Mouse (Mus musculus): ENCODE data around the gene Nr1h2.

Nr1h2 gene

GRCm38 (mm10) chr7:44553826-44554225 lies at the start of gene Nr1h2:
Gene Nr1h2 (minus strand): TSS chr7:44553951.
- DNase-seq (ENCODE audit: extremely low spot score, low spot score) = peak; percentile 97

GRCm38 (mm10) chr7:44603186-44603855 lies 49.6 kb upstream of the Nr1h2 start:
- peak; percentile 43 for DNase-seq (ENCODE audit: extremely low spot score, low spot score)

DNA sequence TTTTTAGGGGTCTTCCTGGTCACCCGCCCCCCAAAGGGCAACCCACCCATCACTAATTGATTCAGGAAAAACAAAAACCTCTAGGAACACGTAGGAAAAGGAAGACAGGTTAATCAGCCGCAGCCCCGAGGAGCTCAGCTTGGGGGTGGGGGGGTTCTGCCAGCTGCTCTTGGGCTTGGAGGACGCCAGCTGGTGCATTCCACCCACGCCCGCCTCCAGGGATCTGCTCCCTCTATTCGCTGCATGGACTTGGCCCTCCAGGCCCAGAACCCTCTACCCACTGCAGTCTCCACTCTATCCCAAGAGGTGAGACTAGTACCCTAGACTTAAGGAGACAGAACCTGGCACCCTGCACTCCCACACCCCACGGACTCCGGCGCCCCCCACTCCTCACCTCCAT lies 48.7 kb upstream of the Nr1h2 start:
- peak; percentile 17 for DNase-seq (ENCODE audit: extremely low spot score, low spot score)

GRCm38 (mm10) chr7:44601646-44602045 lies 47.9 kb upstream of the Nr1h2 start:
- DNase-seq (ENCODE audit: extremely low spot score, low spot score) = no peak

- no peak for DNase-seq (ENCODE audit: extremely low spot score, low spot score)
Observed at GRCm38 (mm10) chr7:44600691-44601262, 47.0 kb upstream of the Nr1h2 start.

DNA sequence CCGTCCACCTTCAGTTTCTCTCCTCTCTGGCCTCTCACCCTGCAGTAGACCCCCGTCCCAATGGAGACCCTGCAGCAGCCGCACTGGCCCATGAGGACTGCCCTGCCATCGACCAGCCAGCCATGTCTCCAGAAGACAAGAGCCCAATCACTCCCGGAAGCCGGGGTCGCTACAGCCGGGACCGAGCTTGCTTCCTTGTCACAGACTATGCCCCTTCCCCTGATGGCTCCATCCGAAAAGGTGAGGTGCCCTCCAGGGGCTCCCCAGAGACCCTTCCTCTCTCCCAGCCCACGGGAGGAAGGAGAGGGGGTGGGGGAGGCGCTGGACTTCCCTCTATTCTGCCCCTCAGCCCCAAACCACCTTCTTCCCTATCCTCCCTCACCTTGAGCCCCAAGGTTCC lies 44.6 kb upstream of the Nr1h2 start:
- no peak for DNase-seq (ENCODE audit: extremely low spot score, low spot score)

GRCm38 (mm10) chr7:44597666-44598065 lies 43.9 kb upstream of the Nr1h2 start:
- no peak for DNase-seq (ENCODE audit: extremely low spot score, low spot score)

- DNase-seq (ENCODE audit: extremely low spot score, low spot score) = no peak
Observed at GRCm38 (mm10) chr7:44596996-44597538, 43.3 kb upstream of the Nr1h2 start.

GRCm38 (mm10) chr7:44596051-44596450 lies 42.3 kb upstream of the Nr1h2 start:
- DNase-seq (ENCODE audit: extremely low spot score, low spot score) = no peak

DNA sequence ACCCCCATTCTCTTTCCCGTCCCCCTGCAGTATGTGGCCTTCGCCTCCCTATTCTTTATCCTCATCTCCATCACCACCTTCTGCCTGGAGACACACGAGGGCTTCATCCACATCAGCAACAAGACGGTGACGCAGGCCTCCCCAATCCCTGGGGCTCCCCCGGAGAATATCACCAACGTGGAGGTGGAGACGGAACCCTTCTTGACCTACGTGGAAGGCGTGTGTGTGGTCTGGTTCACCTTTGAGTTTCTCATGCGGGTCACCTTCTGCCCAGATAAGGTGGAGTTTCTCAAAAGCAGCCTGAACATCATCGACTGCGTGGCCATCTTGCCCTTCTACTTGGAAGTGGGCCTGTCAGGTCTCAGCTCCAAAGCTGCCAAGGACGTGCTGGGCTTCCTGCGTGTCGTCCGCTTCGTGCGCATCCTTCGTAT lies 41.4 kb upstream of the Nr1h2 start:
- no peak for DNase-seq (ENCODE audit: extremely low spot score, low spot score)

DNA sequence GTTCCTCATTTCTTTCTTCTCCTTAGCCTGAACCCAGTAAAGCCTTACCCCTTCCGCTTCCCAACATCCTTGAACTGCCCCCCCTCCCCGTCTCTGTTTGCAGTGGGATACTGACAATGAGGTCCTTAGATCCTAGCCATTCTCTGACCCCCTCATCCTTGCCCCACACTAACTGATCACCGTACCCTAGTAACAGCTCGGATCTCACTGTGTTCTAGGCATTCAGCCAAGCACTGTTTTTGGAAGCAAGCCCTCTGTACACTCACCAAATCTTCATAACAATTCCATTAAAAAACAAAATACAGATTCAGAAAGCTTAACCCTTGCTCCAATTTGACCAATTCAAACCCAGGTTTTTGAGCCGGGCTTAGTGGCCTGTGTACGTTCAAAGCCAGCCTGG lies 40.5 kb upstream of the Nr1h2 start:
- DNase-seq (ENCODE audit: extremely low spot score, low spot score) = no peak

DNA sequence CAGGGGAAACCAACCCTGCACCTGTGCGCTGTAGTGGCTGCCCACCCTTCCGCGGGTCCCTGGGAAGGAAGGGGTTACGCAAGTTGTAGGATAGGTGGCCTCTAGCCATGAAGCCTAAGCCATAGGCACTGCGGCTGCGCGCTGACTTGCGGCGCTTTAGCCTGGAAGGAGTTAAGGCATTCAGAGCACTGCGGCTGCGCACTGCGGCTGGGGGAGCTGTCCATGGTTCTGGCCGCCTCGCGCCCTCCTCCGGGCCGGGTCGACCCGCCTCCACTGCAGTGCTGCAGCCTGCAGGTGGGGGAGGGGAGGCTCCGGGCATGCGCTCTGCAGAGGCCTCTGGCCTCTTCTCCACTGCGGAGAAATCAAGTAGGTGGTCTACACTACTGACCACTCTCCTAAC lies 40.0 kb upstream of the Nr1h2 start:
- DNase-seq (ENCODE audit: extremely low spot score, low spot score) = peak; percentile 91

DNA sequence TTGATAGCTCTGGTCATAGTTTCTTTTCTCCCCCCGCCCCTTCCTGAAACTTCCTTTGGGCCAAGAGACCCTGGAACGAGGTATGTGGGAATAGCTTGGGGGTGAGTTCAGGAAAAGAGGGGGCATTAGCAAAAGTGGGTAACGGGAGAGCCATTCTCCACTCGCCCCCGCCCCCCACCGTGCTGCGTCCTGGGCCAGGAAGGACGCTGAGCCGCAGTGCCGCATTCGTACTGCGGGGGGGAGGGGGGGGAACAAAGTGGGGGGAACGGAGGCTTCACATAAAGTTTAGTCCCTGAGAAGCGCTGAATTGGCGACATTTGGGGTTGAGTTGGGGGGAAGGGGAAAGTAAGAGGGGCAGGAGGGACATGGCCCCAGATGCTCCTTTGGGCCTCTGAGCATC lies 39.3 kb upstream of the Nr1h2 start:
- no peak for DNase-seq (ENCODE audit: extremely low spot score, low spot score)

GRCm38 (mm10) chr7:44591348-44592116 lies 37.8 kb upstream of the Nr1h2 start:
- DNase-seq (ENCODE audit: extremely low spot score, low spot score) = peak; percentile 49

DNA sequence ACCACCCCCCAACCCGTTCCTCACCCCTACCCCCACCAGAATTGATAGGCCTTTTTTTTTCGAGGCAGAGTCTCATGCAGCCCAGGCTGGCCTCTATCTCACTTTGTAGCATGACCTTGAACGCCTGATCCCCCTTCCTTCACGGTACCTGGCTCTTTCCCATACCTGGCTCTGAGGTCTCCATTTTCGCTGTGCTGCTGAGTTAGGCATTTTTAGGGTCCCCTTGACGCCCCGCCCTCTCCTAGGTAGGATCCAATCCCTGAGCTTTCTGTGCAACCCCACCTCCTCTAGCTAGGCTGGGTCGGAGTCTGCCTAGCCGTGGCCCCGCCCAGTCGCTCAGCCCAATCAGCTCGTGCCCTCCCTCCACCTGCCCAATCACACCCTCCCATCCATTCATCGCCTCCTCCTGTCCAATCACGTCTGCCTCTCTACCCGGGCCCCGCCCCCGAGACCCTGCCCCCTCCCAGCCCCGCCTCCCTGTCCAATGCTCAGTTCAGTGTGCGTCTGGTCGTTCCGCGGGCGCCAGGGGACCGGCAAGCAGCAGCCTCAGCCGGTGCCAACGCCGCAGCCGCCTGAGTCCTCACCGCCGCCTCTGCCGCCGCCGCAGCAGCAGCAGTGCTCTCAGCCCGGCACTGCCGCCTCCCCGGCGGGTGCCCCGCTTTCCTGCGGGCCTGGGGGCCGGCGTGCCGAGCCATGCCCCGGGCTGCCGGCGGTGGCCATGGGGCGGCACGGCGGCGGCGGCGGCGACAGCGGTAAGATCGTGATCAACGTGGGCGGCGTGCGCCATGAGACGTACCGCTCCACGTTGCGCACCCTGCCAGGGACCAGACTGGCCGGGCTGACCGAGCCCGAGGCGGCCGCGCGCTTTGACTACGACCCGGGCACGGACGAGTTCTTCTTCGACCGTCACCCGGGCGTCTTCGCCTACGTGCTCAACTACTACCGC lies 36.9 kb upstream of the Nr1h2 start, which contains the start of gene Kcnc3:
Gene Kcnc3 (plus strand): TSS at position 263 of the 946 bp plus-strand sequence.
- peak; percentile 95 for DNase-seq (ENCODE audit: extremely low spot score, low spot score)

DNA sequence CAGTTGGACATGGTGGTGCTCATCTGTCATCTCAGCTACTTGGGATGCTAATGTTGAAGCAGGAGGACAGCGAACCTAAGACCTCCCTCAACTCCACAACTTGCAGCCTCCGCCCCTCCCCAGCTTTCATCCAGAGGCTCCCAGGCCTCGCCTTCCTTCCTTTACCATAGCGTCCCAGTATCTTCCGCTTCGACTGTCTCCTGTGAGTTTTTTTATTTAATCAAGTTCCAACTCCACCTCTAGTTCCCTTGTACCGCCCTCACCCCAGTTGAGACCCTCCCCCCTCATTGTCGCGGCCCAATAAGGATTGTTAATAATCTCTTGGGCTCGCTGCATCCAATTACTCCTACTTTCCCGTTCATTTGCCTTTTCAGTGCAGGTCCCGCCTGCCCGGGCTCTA lies 36.2 kb upstream of the Nr1h2 start:
- no peak for DNase-seq (ENCODE audit: extremely low spot score, low spot score)

GRCm38 (mm10) chr7:44589149-44589548 lies 35.4 kb upstream of the Nr1h2 start:
- DNase-seq (ENCODE audit: extremely low spot score, low spot score) = peak; percentile 78

- no peak for DNase-seq (ENCODE audit: extremely low spot score, low spot score)
Observed at GRCm38 (mm10) chr7:44588338-44588737, 34.6 kb upstream of the Nr1h2 start.

GRCm38 (mm10) chr7:44587676-44588075 lies 33.9 kb upstream of the Nr1h2 start:
- DNase-seq (ENCODE audit: extremely low spot score, low spot score) = no peak

DNA sequence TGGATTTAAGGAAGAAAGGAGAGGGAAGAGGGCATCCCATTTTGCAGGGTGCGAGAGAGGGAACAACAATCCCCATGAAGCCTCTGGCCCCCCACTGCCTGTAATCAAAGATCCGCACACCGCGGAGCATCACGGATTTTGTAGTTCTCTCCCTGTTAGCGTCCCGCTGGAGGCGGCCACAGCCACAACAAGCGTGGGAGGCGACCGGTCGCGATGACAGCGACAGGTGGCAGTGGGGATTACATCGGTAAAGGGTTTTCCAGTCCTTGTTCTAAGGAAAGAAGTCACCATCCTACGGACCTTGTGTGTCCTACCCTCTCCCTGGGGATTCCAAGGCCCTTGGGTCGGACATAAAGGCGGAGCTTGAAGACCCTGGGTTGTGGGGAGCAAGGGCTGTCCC lies 33.2 kb upstream of the Nr1h2 start:
- peak; percentile 71 for DNase-seq (ENCODE audit: extremely low spot score, low spot score)

DNA sequence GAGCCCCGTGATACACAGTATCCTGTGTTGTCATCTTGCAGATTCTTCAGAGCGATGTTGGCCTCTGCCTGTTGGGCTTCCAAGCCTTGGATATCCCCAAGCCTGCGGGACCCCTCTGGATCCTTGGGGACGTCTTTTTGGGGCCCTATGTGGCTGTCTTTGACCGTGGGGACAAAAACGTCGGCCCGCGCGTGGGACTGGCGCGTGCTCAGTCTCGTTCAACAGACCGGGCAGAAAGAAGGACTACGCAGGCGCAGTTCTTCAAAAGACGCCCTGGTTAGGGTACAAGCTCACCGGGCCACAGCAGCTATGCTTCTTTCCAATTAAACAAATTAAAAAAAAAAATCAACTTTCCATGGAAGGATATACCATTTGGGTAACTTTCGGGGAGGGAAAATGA lies 32.8 kb upstream of the Nr1h2 start:
- peak; percentile 46 for DNase-seq (ENCODE audit: extremely low spot score, low spot score)

All from neural tube, embryonic 10.5 days (tissue).